Mouse (Mus musculus): ENCODE data around the gene Fgd5.
"Not testable (repeated sequence)": the region's sequence is repeated elsewhere in the genome, so short reads cannot be mapped to it uniquely, and the experiment has no call there.

Fgd5 gene

GRCm38 (mm10) chr6:92065721-92066496 lies 87.2 kb downstream of the Fgd5 start:
- peak; percentile 51 for DNase-seq (ENCODE audit: low spot score)

- peak; percentile 67 for DNase-seq (ENCODE audit: low spot score)
Measured at GRCm38 (mm10) chr6:92067146-92067790, 88.6 kb downstream of the Fgd5 start.

- no peak for DNase-seq (ENCODE audit: low spot score)
Measured at GRCm38 (mm10) chr6:92071121-92071839, 92.6 kb downstream of the Fgd5 start.

- DNase-seq (ENCODE audit: low spot score): no peak
Measured at GRCm38 (mm10) chr6:92080730-92081129, 102.1 kb downstream of the Fgd5 start.

GRCm38 (mm10) chr6:92082756-92083155 lies 104.1 kb downstream of the Fgd5 start:
- no peak for DNase-seq (ENCODE audit: low spot score)

- DNase-seq (ENCODE audit: low spot score): no peak
Measured at GRCm38 (mm10) chr6:92084932-92085331, 106.3 kb downstream of the Fgd5 start.

GRCm38 (mm10) chr6:92089141-92089540 lies 110.5 kb downstream of the Fgd5 start:
- DNase-seq (ENCODE audit: low spot score): not testable (repeated sequence)

- no peak for DNase-seq (ENCODE audit: low spot score)
Measured at GRCm38 (mm10) chr6:92089982-92090381, 111.3 kb downstream of the Fgd5 start.

GRCm38 (mm10) chr6:92090497-92090896 lies 111.8 kb downstream of the Fgd5 start:
- DNase-seq (ENCODE audit: low spot score): no peak

- DNase-seq (ENCODE audit: low spot score): peak; percentile 89
Measured at GRCm38 (mm10) chr6:92091130-92091591, 112.5 kb downstream of the Fgd5 start, which contains the start of gene Nr2c2. Nr2c2 (plus strand) TSS chr6:92091390.

- DNase-seq (ENCODE audit: low spot score): peak; percentile 100
Measured at GRCm38 (mm10) chr6:92091767-92092489, 113.2 kb downstream of the Fgd5 start.

- DNase-seq (ENCODE audit: low spot score): no peak
Measured at GRCm38 (mm10) chr6:92092737-92093136, 114.1 kb downstream of the Fgd5 start.

- no peak for DNase-seq (ENCODE audit: low spot score)
Measured at GRCm38 (mm10) chr6:92093869-92094268, 115.2 kb downstream of the Fgd5 start.

- DNase-seq (ENCODE audit: low spot score): no peak
Measured at GRCm38 (mm10) chr6:92100679-92101360, 122.1 kb downstream of the Fgd5 start.

GRCm38 (mm10) chr6:92124547-92124946 lies 145.9 kb downstream of the Fgd5 start:
- no peak for DNase-seq (ENCODE audit: low spot score)
